Mouse (Mus musculus): Measurements from ENCODE around the gene Ppp1r18. TPM values are rescaled to one million over a fixed set of nuclear protein-coding genes. Genes with fewer than 3 reads are reported as not detected.

Ppp1r18 gene
- polyA plus RNA-seq, 1 experiment from 2014 or later, result 19.3 TPM

DNA sequence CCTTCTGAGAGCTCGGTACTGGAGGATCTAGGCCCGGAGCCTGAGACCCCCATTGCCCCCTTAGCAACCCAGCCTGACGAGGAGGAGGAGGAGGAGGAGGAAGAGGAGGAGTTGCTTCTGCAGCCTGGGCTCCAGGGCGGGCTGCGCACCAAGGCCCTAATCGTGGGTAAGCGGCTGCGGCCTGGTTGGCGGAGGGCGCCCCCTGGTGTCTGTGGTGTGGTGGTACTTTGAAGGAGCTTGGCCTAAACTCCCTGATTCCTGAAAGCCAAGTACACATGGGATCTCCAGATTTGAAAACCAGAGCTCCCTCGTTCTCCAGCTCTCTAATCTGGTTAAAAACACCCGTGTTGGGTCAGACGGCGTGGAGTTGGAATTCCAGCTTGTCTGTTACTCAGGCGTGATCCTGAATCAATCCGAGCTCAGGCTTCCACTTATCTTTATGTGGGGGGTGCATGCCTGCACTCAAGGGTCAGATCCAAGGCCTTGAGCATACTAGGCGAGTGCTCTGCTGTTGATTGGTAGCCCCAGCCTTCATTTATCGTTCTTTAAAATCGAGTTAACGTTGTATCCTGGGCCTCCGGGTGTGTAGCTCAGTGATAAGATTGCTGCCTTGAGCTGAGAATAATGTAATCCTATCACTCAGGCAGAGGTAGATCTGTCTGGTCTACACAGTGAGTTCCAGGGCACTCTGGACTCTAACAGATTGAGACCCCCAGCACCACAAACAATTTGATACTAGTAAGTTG is 8.6 kb downstream of the Ppp1r18 start:
- peak overlapping the region; percentile 33 for H3K4me2 ChIP-seq
- no peak overlapping the region for H3K4me3 ChIP-seq (replicated peaks)
- H3K4me1 ChIP-seq, result peaks cover 53% of the 10 kb centered on the region
- H3K36me3 ChIP-seq, result peaks cover 26% of the 10 kb centered on the region
- no peaks in the 10 kb centered on the region for H3K27me3 ChIP-seq (replicated peaks)
- no peak for ATAC-seq (ENCODE audit: low FRiP score)
- no peaks in the 10 kb centered on the region for H3K9me3 ChIP-seq (replicated peaks)
- no peak overlapping the region for H3K27ac ChIP-seq (replicated peaks)
- H3K9ac ChIP-seq (replicated peaks), result peak overlapping the region; percentile 20; the same call in 1 of the 2 replicates
- WGBS, result 33% methylated on average over 21 of the region's 21 CpGs

DNA sequence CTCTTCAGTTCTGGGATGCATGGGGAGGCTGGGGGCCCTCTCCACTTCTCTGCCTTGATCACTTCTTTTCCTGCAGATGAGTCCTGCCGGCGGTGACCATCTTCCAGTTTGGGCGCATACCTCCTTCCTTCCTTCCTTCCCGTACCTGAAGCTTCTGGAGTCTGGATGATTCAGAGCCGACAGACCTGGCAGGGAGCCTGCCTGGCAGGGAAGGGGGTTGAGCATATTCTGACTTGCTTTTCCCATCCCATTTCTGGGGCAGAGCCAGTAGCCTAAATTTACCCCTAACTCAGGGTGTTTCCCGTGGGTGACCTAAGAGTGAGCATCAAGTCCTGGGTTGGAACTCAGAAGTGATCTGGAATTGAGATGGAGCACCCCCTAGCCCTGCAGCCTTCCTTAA is 9.3 kb downstream of the Ppp1r18 start:
- WGBS, result 88% methylated on average over 6 of the region's 6 CpGs

DNA sequence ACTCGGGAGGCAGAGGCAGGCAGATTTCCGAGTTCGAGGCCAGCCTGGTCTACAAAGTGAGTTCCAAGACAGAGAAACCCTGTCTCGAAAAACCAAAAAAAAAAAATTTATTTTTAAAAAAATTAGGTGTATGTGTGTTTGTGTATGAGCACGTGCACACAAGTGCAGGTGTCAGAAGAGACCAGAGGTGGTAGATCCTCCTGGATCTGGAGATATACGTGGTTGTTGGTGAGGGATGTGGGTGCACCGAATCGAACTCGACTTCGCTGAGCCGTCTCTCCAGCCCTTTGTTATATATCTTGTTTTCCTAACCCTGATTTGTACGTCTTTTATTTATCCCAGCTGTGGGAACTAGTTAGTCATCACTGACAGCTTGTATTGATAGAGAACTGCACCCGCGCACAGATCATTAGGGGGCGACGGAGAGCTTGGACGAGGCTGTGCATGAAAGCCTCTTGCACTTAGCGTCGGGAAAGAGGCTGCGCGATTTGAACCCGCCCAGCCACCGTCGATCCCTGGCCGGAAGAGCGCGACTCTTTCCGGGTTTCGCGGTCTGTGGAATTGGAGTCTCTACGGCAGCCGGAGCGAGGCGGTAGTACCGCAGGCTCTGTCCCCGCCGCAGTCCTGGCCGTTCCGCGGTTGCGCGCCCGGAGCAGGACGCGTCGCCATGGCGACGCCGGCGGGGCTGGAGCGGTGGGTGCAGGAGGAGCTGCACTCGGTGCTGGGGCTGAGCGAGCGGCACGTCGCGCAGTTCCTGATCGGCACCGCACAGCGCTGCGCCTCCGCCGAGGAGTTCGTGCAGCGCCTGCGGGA is 14.1 kb downstream of the Ppp1r18 start, which contains the start of gene Dhx16:
Gene Dhx16, plus strand, starts transcription at position 575 of the 813 bp plus-strand sequence.
- Histone ChIP-seq H3K4me3 (replicated peaks) (peak within 1 kb of the TSS; percentile 95), H3K9ac (replicated peaks) (peak within 1 kb of the TSS; percentile 89), H3K4me2 (peak within 1 kb of the TSS; percentile 80), H3K27me3 (replicated peaks) (no peaks in the 10 kb centered on the region), H3K36me3 (peaks cover 52% of the 10 kb centered on the region), H3K4me1 (peaks cover 19% of the 10 kb centered on the region), H3K9me3 (replicated peaks) (no peaks in the 10 kb centered on the region), H3K27ac (replicated peaks) (peak within 1 kb of the TSS; percentile 79)
- ATAC-seq (ENCODE audit: low FRiP score), result peak; percentile 91
- 6% methylated on average over 66 of the region's 66 CpGs for WGBS

More for the DNA sequence above, 9.3 kb downstream of the Ppp1r18 start:
- H3K27me3 ChIP-seq (replicated peaks), result no peaks in the 10 kb centered on the region
- 0 out of 2 replicates have a peak overlapping the region, but pooled peaks have one; percentile 20 for H3K9ac ChIP-seq (replicated peaks)
- H3K27ac ChIP-seq (replicated peaks), result no peak overlapping the region
- peaks cover 26% of the 10 kb centered on the region for H3K36me3 ChIP-seq
- no peak overlapping the region for H3K4me2 ChIP-seq
- H3K4me3 ChIP-seq (replicated peaks), result no peak overlapping the region
- H3K4me1 ChIP-seq, result peaks cover 46% of the 10 kb centered on the region
- no peaks in the 10 kb centered on the region for H3K9me3 ChIP-seq (replicated peaks)
- no peak for ATAC-seq (ENCODE audit: low FRiP score)

DNA sequence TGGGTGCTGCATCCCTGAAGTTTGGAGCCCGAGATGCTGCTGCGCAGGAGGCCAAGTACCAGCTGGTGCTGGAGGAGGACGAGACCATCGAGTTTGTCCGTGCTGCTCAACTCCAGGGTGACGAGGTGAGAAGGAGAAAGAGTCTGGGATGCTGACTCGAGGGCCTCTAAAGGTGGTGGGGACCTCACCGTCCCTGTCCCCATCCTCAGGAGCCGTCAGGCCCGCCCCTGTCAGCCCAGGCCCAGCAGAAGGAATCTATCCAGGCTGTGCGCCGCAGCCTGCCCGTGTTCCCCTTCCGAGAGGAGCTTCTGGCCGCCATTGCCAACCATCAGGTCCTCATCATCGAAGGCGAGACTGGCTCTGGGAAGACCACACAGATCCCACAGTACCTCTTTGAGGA is 17.5 kb downstream of the Ppp1r18 start:
- Histone ChIP-seq H3K27me3 (replicated peaks) (no peaks in the 10 kb centered on the region), H3K4me3 (replicated peaks) (no peak overlapping the region), H3K9me3 (replicated peaks) (no peaks in the 10 kb centered on the region), H3K4me2 (no peak overlapping the region), H3K9ac (replicated peaks) (no peak overlapping the region), H3K4me1 (peaks cover 15% of the 10 kb centered on the region), H3K36me3 (peaks cover 62% of the 10 kb centered on the region), H3K27ac (replicated peaks) (no peak overlapping the region)
- ATAC-seq (ENCODE audit: low FRiP score), result no peak
- WGBS, result 94% methylated on average over 17 of the region's 17 CpGs

DNA sequence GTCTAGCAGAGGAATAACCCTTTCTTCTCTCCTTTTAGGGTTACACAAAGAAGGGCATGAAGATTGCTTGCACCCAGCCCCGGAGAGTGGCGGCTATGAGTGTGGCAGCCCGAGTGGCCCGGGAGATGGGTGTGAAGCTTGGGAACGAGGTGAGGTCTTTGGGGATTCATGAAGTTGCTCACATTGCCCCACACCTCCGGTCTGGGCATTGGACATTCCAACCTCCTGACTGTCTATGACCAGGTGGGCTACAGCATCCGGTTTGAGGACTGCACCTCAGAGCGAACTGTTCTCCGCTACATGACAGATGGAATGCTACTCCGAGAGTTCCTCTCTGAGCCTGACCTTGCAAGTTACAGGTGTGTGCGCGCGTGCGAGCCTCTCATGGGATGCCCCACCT is 18.4 kb downstream of the Ppp1r18 start:
- Histone ChIP-seq H3K27me3 (replicated peaks) (no peaks in the 10 kb centered on the region), H3K9ac (replicated peaks) (no peak overlapping the region), H3K4me2 (no peak overlapping the region), H3K4me3 (replicated peaks) (no peak overlapping the region), H3K4me1 (peaks cover 15% of the 10 kb centered on the region), H3K27ac (replicated peaks) (no peak overlapping the region), H3K9me3 (replicated peaks) (no peaks in the 10 kb centered on the region), H3K36me3 (peaks cover 71% of the 10 kb centered on the region)
- ATAC-seq (ENCODE audit: low FRiP score), result no peak
- 95% methylated on average over 14 of the region's 14 CpGs for WGBS

DNA sequence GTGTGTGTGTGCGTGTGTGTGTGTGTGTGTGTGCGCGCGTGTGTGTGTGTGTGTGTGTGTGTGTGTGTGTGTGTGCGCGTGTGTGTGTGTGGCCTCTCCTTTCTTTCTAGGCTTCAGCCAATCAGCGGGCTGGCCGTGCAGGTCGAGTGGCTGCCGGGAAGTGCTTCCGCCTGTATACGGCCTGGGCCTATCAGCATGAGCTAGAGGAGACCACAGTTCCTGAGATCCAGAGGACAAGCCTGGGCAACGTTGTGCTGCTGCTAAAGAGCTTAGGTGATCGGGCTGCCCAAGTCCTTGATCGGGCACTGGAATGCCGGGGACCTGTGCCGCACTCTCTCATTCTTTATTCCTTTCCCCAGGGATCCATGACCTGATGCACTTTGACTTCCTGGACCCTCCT is 22.3 kb downstream of the Ppp1r18 start:
- 93% methylated on average over 11 of the region's 17 CpGs for WGBS
- Histone ChIP-seq H3K4me3 (replicated peaks) (no peak overlapping the region), H3K9ac (replicated peaks) (no peak overlapping the region), H3K36me3 (peaks cover 93% of the 10 kb centered on the region), H3K9me3 (replicated peaks) (no peaks in the 10 kb centered on the region), H3K4me1 (no peaks in the 10 kb centered on the region), H3K27me3 (replicated peaks) (no peaks in the 10 kb centered on the region), H3K27ac (replicated peaks) (no peak overlapping the region), H3K4me2 (no peak overlapping the region)
- ATAC-seq (ENCODE audit: low FRiP score), result no peak

DNA sequence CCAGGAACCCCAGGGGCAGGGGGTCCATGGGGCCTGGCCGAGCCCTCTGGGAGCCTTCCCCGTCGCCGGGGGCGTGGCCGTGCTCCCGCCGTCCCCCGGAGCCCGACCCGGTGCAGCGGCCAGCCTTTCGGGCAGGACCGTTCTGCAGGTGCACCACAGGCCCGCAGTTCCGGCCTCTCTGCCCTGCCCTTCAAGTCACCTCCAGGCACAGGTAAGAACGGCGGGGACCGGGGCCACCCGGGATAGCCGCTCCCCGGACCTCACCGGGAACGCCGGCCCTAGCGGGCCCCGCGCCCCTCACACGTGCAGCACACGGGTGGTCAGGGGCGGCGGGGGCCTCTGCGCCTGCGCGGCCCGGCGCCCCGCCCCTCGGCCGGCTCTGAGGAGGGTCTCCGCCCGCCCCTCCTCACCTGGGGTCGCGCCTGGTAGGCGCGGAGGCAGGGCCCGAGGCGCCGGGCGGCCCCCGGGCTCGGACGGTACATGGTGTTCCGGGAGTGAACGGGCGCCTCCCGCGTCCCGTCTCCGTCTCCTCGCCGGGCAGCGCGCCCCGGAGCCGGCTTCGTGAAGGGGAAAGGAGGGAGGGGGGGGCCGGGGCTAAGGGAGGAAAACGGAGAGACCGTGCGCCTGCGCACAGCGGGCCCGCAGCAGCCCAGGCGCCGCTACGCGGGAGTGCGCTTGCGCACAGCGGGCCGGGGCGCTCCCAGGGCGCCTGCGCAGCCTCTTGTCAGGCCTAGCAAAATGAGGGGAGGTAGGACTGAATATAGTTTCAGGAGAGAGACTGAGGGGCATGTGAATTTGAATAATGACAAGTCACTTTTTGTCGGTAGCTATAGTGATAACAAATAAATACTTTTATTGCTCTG is 31.6 kb downstream of the Ppp1r18 start, which contains the start of gene 2310061I04Rik:
Gene 2310061I04Rik, minus strand, starts transcription at position 651 of the 863 bp plus-strand sequence.
- Histone ChIP-seq H3K9ac (replicated peaks) (peak within 1 kb of the TSS; percentile 90), H3K4me1 (peaks cover 29% of the 10 kb centered on the region), H3K4me2 (peak within 1 kb of the TSS; percentile 100), H3K36me3 (peaks cover 66% of the 10 kb centered on the region), H3K9me3 (replicated peaks) (no peaks in the 10 kb centered on the region), H3K27me3 (replicated peaks) (no peaks in the 10 kb centered on the region), H3K4me3 (replicated peaks) (peak within 1 kb of the TSS; percentile 87), H3K27ac (replicated peaks) (peak within 1 kb of the TSS; percentile 99)
- 1% methylated on average over 75 of the region's 86 CpGs for WGBS
- peak; percentile 95 for ATAC-seq (ENCODE audit: low FRiP score)

DNA sequence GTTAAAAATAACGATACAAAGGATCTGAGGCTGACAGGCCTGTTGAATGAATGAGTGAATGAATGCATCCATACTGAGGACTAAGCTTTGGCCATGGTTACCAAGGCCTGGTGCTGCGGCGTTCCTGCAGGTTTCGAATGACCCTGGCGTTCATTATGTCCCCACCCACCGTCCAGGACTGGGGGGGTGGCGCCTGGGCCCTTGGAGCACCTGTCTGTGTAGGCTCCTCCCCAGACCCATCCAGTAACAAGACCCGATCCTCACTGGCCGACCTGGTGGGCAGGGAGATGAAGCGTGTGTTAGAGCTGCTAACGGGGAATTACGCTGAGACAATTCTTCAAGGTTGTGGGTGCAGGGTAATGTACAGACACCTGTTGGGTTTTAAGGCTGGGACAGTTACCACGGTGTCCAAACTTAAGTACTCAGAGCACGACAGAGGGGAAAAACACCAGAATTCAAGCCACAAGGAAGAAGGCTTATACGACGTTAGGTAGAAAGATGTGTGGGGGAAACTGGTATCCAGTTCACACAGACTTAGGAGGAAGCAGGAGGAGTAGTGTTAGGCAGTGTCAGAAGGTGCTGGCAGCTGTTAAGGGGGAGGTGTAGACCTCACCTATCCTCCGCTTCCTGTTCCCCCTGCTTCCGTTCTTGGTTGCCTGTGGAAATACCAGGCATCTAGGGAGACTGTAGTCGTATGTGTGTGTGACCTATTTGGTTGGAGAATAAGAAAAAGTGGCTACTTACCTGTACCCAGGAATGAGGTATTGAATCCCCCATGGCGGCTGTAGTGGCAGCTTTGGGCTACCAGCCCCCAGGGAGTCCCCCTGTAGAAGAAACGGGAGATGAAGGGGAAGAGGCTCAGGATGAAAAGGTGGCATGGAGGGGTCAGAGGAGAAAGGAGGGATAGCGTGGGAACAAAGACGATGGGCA is 32.5 kb downstream of the Ppp1r18 start:
- Histone ChIP-seq H3K4me3 (replicated peaks) (peak overlapping the region; percentile 87), H3K4me1 (peaks cover 29% of the 10 kb centered on the region), H3K4me2 (peak overlapping the region; percentile 100), H3K36me3 (peaks cover 66% of the 10 kb centered on the region), H3K9me3 (replicated peaks) (no peaks in the 10 kb centered on the region), H3K27me3 (replicated peaks) (no peaks in the 10 kb centered on the region), H3K9ac (replicated peaks) (peak overlapping the region; percentile 36), H3K27ac (replicated peaks) (peak overlapping the region; percentile 99)
- ATAC-seq (ENCODE audit: low FRiP score), result peak; percentile 55
- 41% methylated on average over 23 of the region's 23 CpGs for WGBS

DNA sequence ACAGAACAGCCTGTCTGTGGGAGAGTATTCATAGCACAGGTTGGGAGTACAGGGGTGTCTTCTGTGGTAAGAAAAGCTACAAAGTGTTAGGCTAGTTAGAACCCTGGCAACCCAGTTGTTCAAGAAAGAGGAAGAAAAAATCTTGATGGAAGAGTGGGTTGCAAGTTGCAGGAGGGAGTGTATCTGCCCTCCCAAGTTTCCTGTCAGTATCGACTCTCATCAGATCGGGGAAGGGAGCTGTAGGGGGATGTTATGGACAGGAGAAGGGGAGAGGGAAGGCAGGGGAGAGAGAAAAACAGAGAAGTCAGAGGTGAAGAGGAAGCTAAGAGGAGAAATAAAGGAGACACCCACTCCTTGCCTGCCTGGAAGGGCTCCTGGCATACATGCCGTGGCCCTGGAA is 35.2 kb downstream of the Ppp1r18 start:
- Histone ChIP-seq H3K9ac (replicated peaks) (no peak overlapping the region), H3K36me3 (peaks cover 65% of the 10 kb centered on the region), H3K4me2 (no peak overlapping the region), H3K4me1 (peaks cover 22% of the 10 kb centered on the region), H3K4me3 (replicated peaks) (no peak overlapping the region), H3K27me3 (replicated peaks) (no peaks in the 10 kb centered on the region), H3K9me3 (replicated peaks) (no peaks in the 10 kb centered on the region), H3K27ac (replicated peaks) (no peak overlapping the region)
- WGBS, result 90% methylated on average over 3 of the region's 3 CpGs
- ATAC-seq (ENCODE audit: low FRiP score), result no peak

DNA sequence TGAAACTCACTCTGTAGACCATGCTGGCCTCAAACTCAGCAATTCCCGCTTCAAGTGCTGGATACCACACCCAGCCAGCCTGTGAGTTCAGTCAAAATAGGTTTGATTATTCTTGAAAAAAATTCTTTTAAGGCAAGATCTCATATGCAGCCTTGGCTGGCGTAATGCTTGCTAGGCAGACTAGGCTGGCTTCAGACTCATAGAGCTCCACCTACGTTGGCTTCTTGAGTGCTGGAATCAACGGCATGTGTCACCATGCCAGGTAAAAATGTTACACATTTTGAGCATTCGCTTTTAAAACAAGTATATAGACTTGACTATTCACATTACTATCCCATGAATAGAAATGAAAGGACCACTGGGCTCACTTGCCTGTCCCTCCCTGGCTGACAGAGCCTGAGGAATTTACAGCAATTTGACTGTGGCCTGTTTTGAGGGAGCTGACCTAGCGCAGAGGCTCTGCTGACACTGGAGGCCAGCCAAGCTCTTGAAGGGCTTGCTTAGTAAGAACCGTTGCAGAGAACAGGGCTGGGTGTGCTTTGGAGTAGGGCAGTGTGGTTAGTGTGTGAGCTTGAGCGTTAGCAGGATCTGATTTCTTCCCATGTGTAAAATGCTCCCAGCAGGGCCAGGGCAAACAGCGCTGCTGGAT is 38.1 kb downstream of the Ppp1r18 start:
- no peak for ATAC-seq (ENCODE audit: low FRiP score)
- Histone ChIP-seq H3K36me3 (peaks cover 79% of the 10 kb centered on the region), H3K4me3 (replicated peaks) (no peak overlapping the region), H3K4me1 (peaks cover 21% of the 10 kb centered on the region), H3K27ac (replicated peaks) (no peak overlapping the region), H3K9me3 (replicated peaks) (no peaks in the 10 kb centered on the region), H3K27me3 (replicated peaks) (no peaks in the 10 kb centered on the region), H3K9ac (replicated peaks) (no peak overlapping the region), H3K4me2 (no peak overlapping the region)
- 91% methylated on average over 9 of the region's 9 CpGs for WGBS

Measured in neural tube, embryonic 15.5 days (tissue).